Mouse (Mus musculus) ES-Bruce4 (cell line): Measurements from ENCODE around the gene Myo6. TPM values are rescaled to one million over a fixed set of nuclear protein-coding genes. Genes with fewer than 3 reads are reported as not detected.

Source experiments
- H3K27ac ChIP-seq: 2 replicates; pipeline ENCODE4 v1.5.1; 2012; ENCODE audit warnings: low read length, inconsistent platforms; ENCODE audit not compliant: insufficient read depth
- H3K27me3 ChIP-seq: 2 replicates; pipeline ENCODE4 v1.6.1; 2012; ENCODE audit warnings: mild to moderate bottlenecking, low read length, inconsistent platforms; ENCODE audit not compliant: control insufficient read depth, poor library complexity, insufficient read depth, severe bottlenecking
- H3K36me3 ChIP-seq: 2 replicates; pipeline ENCODE4 v1.6.1; 2012; ENCODE audit warnings: inconsistent platforms, mild to moderate bottlenecking, low read length, moderate library complexity; ENCODE audit not compliant: control insufficient read depth, poor library complexity, insufficient read depth, severe bottlenecking
- H3K4me1 ChIP-seq: one replicate; pipeline ENCODE4 v1.8.1; 2011; ENCODE audit warnings: low read length; ENCODE audit not compliant: control insufficient read depth, insufficient read depth
- H3K4me3 ChIP-seq: 2 replicates; pipeline ENCODE4 v1.5.1; 2011; ENCODE audit warnings: low read depth, mild to moderate bottlenecking, low read length
- H3K9ac ChIP-seq: 2 replicates; pipeline ENCODE4 v1.6.1; 2012; ENCODE audit warnings: low read depth, mild to moderate bottlenecking, inconsistent platforms; ENCODE audit not compliant: poor library complexity, severe bottlenecking
- H3K9me3 ChIP-seq: replicated peaks from 2 replicates; pipeline ENCODE4 v1.6.1; 2012; ENCODE audit warnings: mild to moderate bottlenecking, low read length, inconsistent platforms; ENCODE audit not compliant: control insufficient read depth, poor library complexity, insufficient read depth, severe bottlenecking
- CTCF ChIP-seq: IDR thresholded peaks from one replicate; pipeline ENCODE4 v1.8.1; 2011; ENCODE audit warnings: low read depth, low read length
- EP300 ChIP-seq: IDR thresholded peaks from 2 replicates; pipeline ENCODE4 v1.6.1; 2011; ENCODE audit warnings: low read depth, low read length; ENCODE audit not compliant: insufficient read depth
- POLR2A ChIP-seq: IDR thresholded peaks from one replicate; pipeline ENCODE4 v1.8.1; 2011; ENCODE audit warnings: low read length; ENCODE audit not compliant: insufficient read depth
- polyA plus RNA-seq: library from polyadenylated mRNA; stranded (reverse); fragments of >200 nt; gene quantifications from 2 replicates; pipeline ENCODE4 v1.2.4, GENCODE M21; 2011; ENCODE audit warnings: low read depth; ENCODE audit not compliant: missing spikeins, insufficient read depth, insufficient read length

Gene Myo6
- polyA plus RNA-seq, 1 experiment: 20.0 TPM

- H3K9ac ChIP-seq: no peak overlapping the region
- no peaks in the 10 kb centered on the region for H3K9me3 ChIP-seq
- H3K27ac ChIP-seq: no peak overlapping the region
- TF ChIP-seq EP300 (no peak), POLR2A (no peak), CTCF (no peak)
- no peaks in the 10 kb centered on the region for H3K27me3 ChIP-seq
- H3K36me3 ChIP-seq: no peaks in the 10 kb centered on the region
- H3K4me3 ChIP-seq: no peak overlapping the region
- H3K4me1 ChIP-seq: no peaks in the 10 kb centered on the region
Measured at GRCm38 (mm10) chr9:80233831-80234455, 69.1 kb downstream of the Myo6 start.

DNA sequence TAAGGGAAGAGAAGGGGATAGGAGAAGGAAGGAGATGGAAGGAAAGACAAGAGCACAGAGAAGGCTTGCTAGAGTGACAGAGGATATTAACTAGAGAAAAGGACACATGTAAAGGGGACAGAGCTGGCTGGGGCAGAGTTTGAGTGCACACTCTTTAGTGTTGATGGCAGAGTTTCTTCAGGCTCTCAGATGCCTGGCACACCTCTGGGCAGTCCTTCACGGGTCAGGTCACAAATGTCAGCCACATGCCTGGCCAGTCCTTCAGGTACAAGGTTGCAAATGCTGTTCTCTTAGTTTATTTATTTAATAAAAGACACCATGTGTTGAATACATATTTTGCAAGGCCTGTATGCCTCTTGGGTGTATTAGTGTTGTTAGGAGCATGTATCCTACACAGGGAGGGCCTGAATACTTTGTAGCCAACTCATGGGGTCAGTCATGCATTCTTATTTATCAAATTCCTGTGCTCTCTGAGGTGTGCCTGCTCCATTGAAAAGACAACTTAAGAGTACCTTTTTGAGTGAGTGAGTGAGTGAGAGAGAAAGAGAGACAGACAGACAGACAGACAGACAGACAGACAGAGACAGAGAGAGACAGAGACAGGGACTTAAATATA is 72.5 kb downstream of the Myo6 start:
- H3K36me3 ChIP-seq: no peaks in the 10 kb centered on the region
- TF ChIP-seq CTCF (no peak), POLR2A (no peak), EP300 (no peak)
- H3K9me3 ChIP-seq: no peaks in the 10 kb centered on the region
- H3K9ac ChIP-seq: no peak overlapping the region
- no peaks in the 10 kb centered on the region for H3K27me3 ChIP-seq
- no peak overlapping the region for H3K4me3 ChIP-seq
- no peaks in the 10 kb centered on the region for H3K4me1 ChIP-seq
- H3K27ac ChIP-seq: no peak overlapping the region

DNA sequence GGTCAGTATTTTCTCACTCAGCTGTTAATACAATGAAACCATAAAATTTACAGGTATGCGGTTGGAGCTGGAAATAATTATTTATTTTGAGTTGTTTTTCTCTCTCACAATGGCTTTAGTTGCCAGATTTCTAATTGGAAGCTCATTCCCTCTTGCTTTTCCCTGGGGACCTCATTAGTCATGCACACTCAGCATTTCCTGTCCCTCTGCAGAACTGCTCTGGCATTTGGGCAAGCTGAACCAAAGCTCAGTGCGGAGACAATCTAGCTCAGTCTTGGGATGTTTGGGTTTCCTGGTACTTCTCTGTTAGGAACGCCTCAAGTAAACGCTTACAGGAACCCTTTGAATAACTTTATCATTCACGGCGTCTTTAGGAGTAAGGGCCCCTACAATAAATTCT is 76.9 kb downstream of the Myo6 start:
- Histone ChIP-seq H3K4me3 (no peak overlapping the region), H3K9me3 (no peaks in the 10 kb centered on the region), H3K4me1 (no peaks in the 10 kb centered on the region), H3K27me3 (no peaks in the 10 kb centered on the region), H3K9ac (no peak overlapping the region), H3K27ac (no peak overlapping the region), H3K36me3 (no peaks in the 10 kb centered on the region)
- TF ChIP-seq EP300 (no peak), CTCF (no peak), POLR2A (no peak)

DNA sequence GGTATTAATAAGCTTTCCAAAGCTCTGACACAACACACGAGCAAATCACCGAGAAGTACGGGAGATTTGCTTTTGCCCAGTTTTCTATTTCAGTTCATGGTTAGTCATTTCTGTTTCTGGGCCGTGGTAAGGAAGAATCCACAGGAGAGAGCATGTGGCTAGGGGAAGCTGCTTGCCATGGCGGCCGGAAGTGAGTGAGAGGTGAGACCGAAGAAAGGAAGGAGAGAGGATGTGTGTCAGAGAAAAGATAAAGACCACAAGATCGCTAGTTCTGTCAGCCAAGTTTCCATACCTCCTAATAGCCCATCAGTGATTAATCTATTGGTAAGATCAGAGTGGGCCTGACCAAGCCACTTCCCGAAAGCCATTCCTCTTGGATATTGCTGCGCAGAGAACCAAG is 87.3 kb downstream of the Myo6 start:
- Histone ChIP-seq H3K36me3 (no peaks in the 10 kb centered on the region), H3K27me3 (no peaks in the 10 kb centered on the region; the same call in 1 of the 2 replicates), H3K27ac (no peak overlapping the region), H3K9ac (no peak overlapping the region), H3K9me3 (no peaks in the 10 kb centered on the region), H3K4me1 (no peaks in the 10 kb centered on the region), H3K4me3 (no peak overlapping the region)
- TF ChIP-seq CTCF: no peak
- TF ChIP-seq EP300: no peak
- no peak for TF ChIP-seq POLR2A

DNA sequence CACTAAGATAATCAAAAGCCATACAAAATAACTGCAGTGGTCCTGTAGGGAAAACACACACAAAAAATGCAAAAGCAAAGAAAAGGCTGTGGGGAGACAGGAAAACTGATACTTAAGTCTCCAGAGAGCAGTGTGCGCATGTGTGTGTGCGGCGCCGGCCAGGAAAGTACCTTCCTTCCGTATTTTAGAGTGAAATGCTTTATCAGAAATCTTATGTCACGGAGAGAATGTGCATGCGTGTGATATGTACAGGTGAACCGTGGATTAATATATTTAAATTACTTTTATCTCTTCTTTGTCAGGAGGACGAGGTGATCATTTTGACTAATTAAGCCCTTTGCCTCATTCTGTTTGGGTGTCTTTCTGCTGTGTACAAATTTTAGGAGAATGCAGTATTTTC is 88.4 kb downstream of the Myo6 start:
- no peaks in the 10 kb centered on the region for H3K4me1 ChIP-seq
- TF ChIP-seq EP300 (no peak), POLR2A (no peak), CTCF (no peak)

DNA sequence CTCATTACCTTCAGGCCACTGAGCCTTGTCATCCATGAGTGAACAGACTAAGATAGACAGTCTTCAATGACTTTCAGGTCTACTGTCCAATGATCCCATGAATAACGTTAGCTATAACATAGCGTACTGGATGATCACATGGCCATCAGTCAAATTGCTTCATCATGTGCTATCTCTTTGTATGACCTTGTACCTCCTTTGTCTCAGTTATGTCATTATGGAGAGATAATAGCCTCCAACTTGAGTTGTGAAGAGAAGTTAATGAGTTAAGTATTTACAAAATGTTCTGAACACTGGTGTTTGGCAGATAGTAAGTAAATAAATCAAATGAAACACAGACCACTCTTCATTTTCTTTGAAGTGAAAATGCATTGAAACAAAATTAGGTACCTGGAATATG is 91.7 kb downstream of the Myo6 start:
- no peaks in the 10 kb centered on the region for H3K9me3 ChIP-seq
- TF ChIP-seq CTCF: no peak

More for the DNA sequence above, 88.4 kb downstream of the Myo6 start:
- Histone ChIP-seq H3K9ac (no peak overlapping the region), H3K36me3 (no peaks in the 10 kb centered on the region), H3K27ac (no peak overlapping the region), H3K27me3 (no peaks in the 10 kb centered on the region; the same call in 1 of the 2 replicates), H3K4me3 (no peak overlapping the region), H3K9me3 (no peaks in the 10 kb centered on the region)

More for the DNA sequence above, 91.7 kb downstream of the Myo6 start:
- no peaks in the 10 kb centered on the region for H3K4me1 ChIP-seq
- no peaks in the 10 kb centered on the region for H3K36me3 ChIP-seq
- H3K9ac ChIP-seq: no peak overlapping the region
- no peak overlapping the region for H3K4me3 ChIP-seq
- H3K27me3 ChIP-seq: no peaks in the 10 kb centered on the region; the same call in 1 of the 2 replicates
- no peak overlapping the region for H3K27ac ChIP-seq
